Mouse (Mus musculus) cortical plate, adult 2 months (tissue): Measurements from ENCODE around the gene Mettl7b.

Experiments used
- CTCF ChIP-seq: fragments of 200-500 bp; IDR thresholded peaks from 2 replicates; pipeline ENCODE4 v1.5.1; 2011; ENCODE audit warnings: mild to moderate bottlenecking, control low read depth, low read length; ENCODE audit not compliant: insufficient read depth; ENCODE audit errors: extremely low read depth
- POLR2A ChIP-seq: fragments of 200-500 bp; IDR thresholded peaks from 2 replicates; pipeline ENCODE4 v1.6.1; 2011; ENCODE audit warnings: mild to moderate bottlenecking, low read length, control low read depth; ENCODE audit not compliant: insufficient read depth; ENCODE audit errors: extremely low read depth

DNA sequence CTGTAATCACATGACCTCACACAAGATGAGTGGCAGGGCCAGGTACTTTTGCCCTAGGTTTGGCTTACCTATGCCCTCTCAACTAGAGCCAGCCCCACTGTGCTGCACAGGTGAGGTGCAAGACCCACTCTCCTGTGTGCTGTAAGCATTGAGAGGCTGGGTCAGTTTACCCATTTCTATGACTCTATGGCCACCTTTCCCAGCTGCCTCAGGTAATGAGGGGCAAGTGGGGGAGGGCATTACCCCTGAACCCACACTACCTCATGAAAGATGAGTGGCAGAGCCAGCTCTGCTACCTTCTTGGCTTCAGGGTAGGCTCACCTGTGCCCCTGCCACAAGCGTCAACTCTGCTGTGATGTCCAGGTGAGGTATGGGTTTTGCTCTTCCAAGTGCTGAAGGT lies 35.0 kb upstream of the Mettl7b start:
- TF ChIP-seq CTCF (no peak), POLR2A (no peak)
